Mouse (Mus musculus) liver, embryonic 11.5 days (tissue): ENCODE measurements around the gene Iqcf3. TPM values are rescaled to one million over a fixed set of nuclear protein-coding genes. Genes with fewer than 3 reads are reported as not detected.

Source experiments
- polyA plus RNA-seq: library from polyadenylated mRNA; unstranded; fragments of >200 nt; fragmentation: Nextera tagmentation; extraction: Ambion mirVana; gene quantifications from 2 replicates; pipeline ENCODE4 v1.2.1, GENCODE M21; 2014

Gene Iqcf3
- polyA plus RNA-seq, 1 experiment from 2014 or later: not detected

Other genes starting within 250 kb of the Iqcf3 start
- gene Dusp7, start 193.0 kb downstream of the Iqcf3 start, polyA plus RNA-seq: 17.8 and 18.1 TPM in 2 replicates
- gene Rpl29, start 132.2 kb downstream of the Iqcf3 start, polyA plus RNA-seq: 1,192 and 1,256 TPM in 2 replicates
- 51.1 and 52.3 TPM in 2 replicates for gene Acy1, start 123.3 kb downstream of the Iqcf3 start, polyA plus RNA-seq
- gene Abhd14b, start 114.2 kb downstream of the Iqcf3 start, polyA plus RNA-seq: 19.5 and 19.7 TPM in 2 replicates
- gene Abhd14a, start 114.0 kb downstream of the Iqcf3 start, polyA plus RNA-seq: 53.6 and 54.0 TPM in 2 replicates
- 62.4 and 63.2 TPM in 2 replicates for gene Pcbp4, start 108.3 kb downstream of the Iqcf3 start, polyA plus RNA-seq
- gene Gpr62, start 95.7 kb downstream of the Iqcf3 start, polyA plus RNA-seq: 0.11 TPM in 1 of 2 replicates, not detected in the other
- 85.4 and 92.8 TPM in 2 replicates for gene Rrp9, start 85.7 kb downstream of the Iqcf3 start, polyA plus RNA-seq
- gene Parp3, start 84.7 kb downstream of the Iqcf3 start, polyA plus RNA-seq: 1.5 and 1.6 TPM in 2 replicates
- not detected in 2 replicates for gene Iqcf1, start 61.7 kb downstream of the Iqcf3 start, polyA plus RNA-seq
- gene Iqcf5, start 47.1 kb downstream of the Iqcf3 start, polyA plus RNA-seq: not detected in 2 replicates
- not detected in 2 replicates for gene Iqcf4, start 9.4 kb upstream of the Iqcf3 start, polyA plus RNA-seq
- gene Iqcf6, start 65.0 kb upstream of the Iqcf3 start, polyA plus RNA-seq: not detected in 2 replicates
- not detected in 2 replicates for gene Grm2, start 94.5 kb upstream of the Iqcf3 start, polyA plus RNA-seq
- 29.3 and 33.1 TPM in 2 replicates for gene Tex264, start 124.3 kb upstream of the Iqcf3 start, polyA plus RNA-seq
- gene Rad54l2, start 227.6 kb upstream of the Iqcf3 start, polyA plus RNA-seq: 4.0 and 4.5 TPM in 2 replicates